Mouse (Mus musculus): ENCODE measurements around the gene H2al1j. TPM values are rescaled to one million over a fixed set of nuclear protein-coding genes. Genes with fewer than 3 reads are reported as not detected.

The H2al1j gene
- polyA plus RNA-seq, 1 experiment, result not detected

DNA sequence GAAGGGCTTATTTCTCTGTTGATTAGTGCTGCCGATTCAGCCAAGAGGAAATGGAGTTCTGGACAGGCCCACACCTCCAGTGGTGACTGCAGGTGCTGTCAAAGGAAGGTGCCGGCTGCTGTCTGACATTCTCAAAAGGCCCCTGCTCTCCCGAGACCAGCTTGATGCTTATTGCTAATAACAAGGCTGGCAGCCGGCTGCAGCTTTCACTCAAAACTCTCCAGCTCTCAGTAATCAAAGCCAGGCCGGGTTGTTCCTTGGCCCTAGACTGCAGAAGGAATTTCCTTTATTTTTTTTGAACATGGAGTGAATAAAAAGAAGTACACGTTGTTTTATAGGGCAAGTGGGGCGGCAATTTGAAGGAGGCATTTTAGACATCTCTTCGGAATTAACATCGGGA, 18.1 kb downstream of the H2al1j start:
- Histone ChIP-seq H3K4me3 (ENCODE audit: insufficient read depth, low read length) (no peak overlapping the region), H3K4me1 (ENCODE audit: control insufficient read depth, insufficient read depth, low read length) (no peaks in the 10 kb centered on the region), H3K27ac (ENCODE audit: insufficient read depth, low read depth, low read length) (no peak overlapping the region)
- no peak for TF ChIP-seq CTCF (IDR thresholded peaks at IDR 0.05; ENCODE audit: low read depth, low read length)
- TF ChIP-seq POLR2A (IDR thresholded peaks at IDR 0.05; ENCODE audit: borderline replicate concordance, low read depth, low read length), result no peak

GRCm38 (mm10) chrX:11346756-11347155, 19.1 kb downstream of the H2al1j start:
- TF ChIP-seq POLR2A (IDR thresholded peaks at IDR 0.05; ENCODE audit: borderline replicate concordance, low read depth, low read length), result no peak
- no peak for TF ChIP-seq CTCF (IDR thresholded peaks at IDR 0.05; ENCODE audit: low read depth, low read length)
- Histone ChIP-seq H3K27ac (ENCODE audit: insufficient read depth, low read depth, low read length) (no peak overlapping the region), H3K4me1 (ENCODE audit: control insufficient read depth, insufficient read depth, low read length) (no peaks in the 10 kb centered on the region), H3K4me3 (ENCODE audit: insufficient read depth, low read length) (no peak overlapping the region)

GRCm38 (mm10) chrX:11360823-11361222, 33.2 kb downstream of the H2al1j start:
- no peak overlapping the region for H3K4me3 ChIP-seq (ENCODE audit: insufficient read depth, low read length)
- TF ChIP-seq POLR2A (IDR thresholded peaks at IDR 0.05; ENCODE audit: borderline replicate concordance, low read depth, low read length), result no peak
- TF ChIP-seq CTCF (IDR thresholded peaks at IDR 0.05; ENCODE audit: low read depth, low read length), result no peak
- no peak overlapping the region for H3K27ac ChIP-seq (ENCODE audit: insufficient read depth, low read depth, low read length)
- no peaks in the 10 kb centered on the region for H3K4me1 ChIP-seq (ENCODE audit: control insufficient read depth, insufficient read depth, low read length)

DNA sequence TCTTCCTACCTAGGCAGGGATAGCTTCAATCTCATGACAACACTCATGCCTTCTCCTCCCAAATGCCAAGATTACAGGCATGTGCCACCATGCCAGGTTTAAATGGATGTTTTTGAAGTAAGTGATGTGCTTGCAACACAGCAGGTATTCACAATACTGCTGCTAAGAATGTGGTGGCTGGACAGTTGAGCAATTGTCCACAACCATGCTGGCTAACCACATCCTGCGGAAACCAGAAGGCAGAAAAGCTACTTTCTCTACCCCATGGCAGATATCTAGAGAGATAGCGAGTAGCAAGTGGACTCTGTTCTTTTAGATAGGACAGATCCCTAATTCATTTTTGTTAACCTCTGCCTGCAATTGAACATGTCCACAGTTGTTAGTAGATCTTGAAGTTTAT, 33.6 kb downstream of the H2al1j start:
- Histone ChIP-seq H3K4me3 (ENCODE audit: insufficient read depth, low read length) (no peak overlapping the region), H3K27ac (ENCODE audit: insufficient read depth, low read depth, low read length) (no peak overlapping the region), H3K4me1 (ENCODE audit: control insufficient read depth, insufficient read depth, low read length) (no peaks in the 10 kb centered on the region)
- TF ChIP-seq POLR2A (IDR thresholded peaks at IDR 0.05; ENCODE audit: borderline replicate concordance, low read depth, low read length) (no peak), CTCF (IDR thresholded peaks at IDR 0.05; ENCODE audit: low read depth, low read length) (no peak)

- H3K4me1 ChIP-seq (ENCODE audit: control insufficient read depth, insufficient read depth, low read length), result no peaks in the 10 kb centered on the region
- no peak overlapping the region for H3K27ac ChIP-seq (ENCODE audit: insufficient read depth, low read depth, low read length)
- no peak overlapping the region for H3K4me3 ChIP-seq (ENCODE audit: insufficient read depth, low read length)
- TF ChIP-seq POLR2A (IDR thresholded peaks at IDR 0.05; ENCODE audit: borderline replicate concordance, low read depth, low read length) (no peak), CTCF (IDR thresholded peaks at IDR 0.05; ENCODE audit: low read depth, low read length) (no peak)
Observed at GRCm38 (mm10) chrX:11363890-11364289, 36.3 kb downstream of the H2al1j start.

- H3K27ac ChIP-seq (ENCODE audit: insufficient read depth, low read depth, low read length), result no peak overlapping the region
- TF ChIP-seq POLR2A (IDR thresholded peaks at IDR 0.05; ENCODE audit: borderline replicate concordance, low read depth, low read length) (no peak), CTCF (IDR thresholded peaks at IDR 0.05; ENCODE audit: low read depth, low read length) (no peak)
- no peak overlapping the region for H3K4me3 ChIP-seq (ENCODE audit: insufficient read depth, low read length)
- no peaks in the 10 kb centered on the region for H3K4me1 ChIP-seq (ENCODE audit: control insufficient read depth, insufficient read depth, low read length)
Observed at GRCm38 (mm10) chrX:11365151-11365550, 37.5 kb downstream of the H2al1j start.

Other genes with a start within 250 kb of the H2al1j start
- not detected in 2 replicates for gene H2al1a, start 28.6 kb upstream of the H2al1j start, polyA plus RNA-seq (2012; ENCODE audit: insufficient read depth, insufficient read length, missing spikeins)
- not detected in 2 replicates for gene H2al1b, start 25.4 kb upstream of the H2al1j start, polyA plus RNA-seq (2012; ENCODE audit: insufficient read depth, insufficient read length, missing spikeins)
- not detected in 2 replicates for gene H2al1c, start 22.2 kb upstream of the H2al1j start, polyA plus RNA-seq (2012; ENCODE audit: insufficient read depth, insufficient read length, missing spikeins)
- gene H2al1d, start 19.0 kb upstream of the H2al1j start, polyA plus RNA-seq (2012; ENCODE audit: insufficient read depth, insufficient read length, missing spikeins), result not detected in 2 replicates
- not detected in 2 replicates for gene H2al1e, start 15.9 kb upstream of the H2al1j start, polyA plus RNA-seq (2012; ENCODE audit: insufficient read depth, insufficient read length, missing spikeins)
- gene H2al1f, start 12.7 kb upstream of the H2al1j start, polyA plus RNA-seq (2012; ENCODE audit: insufficient read depth, insufficient read length, missing spikeins), result not detected in 2 replicates
- not detected in 2 replicates for gene H2al1g, start 9.6 kb upstream of the H2al1j start, polyA plus RNA-seq (2012; ENCODE audit: insufficient read depth, insufficient read length, missing spikeins)
- gene H2al1h, start 6.3 kb upstream of the H2al1j start, polyA plus RNA-seq (2012; ENCODE audit: insufficient read depth, insufficient read length, missing spikeins), result not detected in 2 replicates
- gene H2al1i, start 3.2 kb upstream of the H2al1j start, polyA plus RNA-seq (2012; ENCODE audit: insufficient read depth, insufficient read length, missing spikeins), result not detected in 2 replicates

Data from bone marrow macrophage, adult 2 months (primary cell).